In the genomic region with DNA sequence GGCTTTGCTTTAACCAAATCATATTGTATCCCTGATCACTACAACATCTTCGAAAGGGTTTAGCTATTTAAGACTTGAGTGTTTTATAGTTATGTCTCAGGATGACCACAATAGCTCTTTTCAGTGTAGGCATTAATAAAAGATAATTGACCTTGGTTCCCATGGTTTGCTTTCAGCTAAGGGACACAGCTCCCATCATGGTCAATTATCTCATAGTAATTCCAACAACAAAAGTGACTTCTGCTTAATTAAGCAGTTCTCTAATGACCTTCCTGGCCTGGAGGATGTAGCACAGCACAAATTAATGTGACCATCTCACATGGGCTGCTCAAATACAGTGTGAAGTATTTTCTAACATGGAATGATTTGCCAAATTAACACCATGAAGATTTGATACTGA, we compare ENCODE assay signal across 21 mouse cellular contexts.
"Had no signal": no experiment of that assay in that cellular context is flagged by ENCODE, and none has a peak within 500 bp of the region (broad histone marks: within the 10 kb centered on the region; RNA-seq: fewer than 3 reads in every experiment).

No protein-coding gene starts in this region.

- ATAC-seq: inflammation-experienced regulatory T-cells, adult 6 months; intestine, embryonic 16.5 days had no signal

- DNase-seq: kidney, adult 18-20 months; kidney, adult 9 months; kidney, postnatal 14 days; layer of hippocampus, adult 9-11 months; liver, embryonic 13.5 days; lung, adult 2 months; lung, postnatal 14 days; lung, postnatal 4 days; midbrain, embryonic 14.5 days; right cerebral cortex, adult 18-20 months; right cerebral cortex, postnatal 14 days; right cerebral cortex, postnatal 4 days; thymus, adult 2 months; thymus, postnatal 14 days; thymus, postnatal 4 days had no signal

- H3K27ac ChIP-seq: layer of hippocampus, adult 2 months; liver, embryonic 13.5 days; stomach, postnatal 0 days had no signal

- H3K27me3 ChIP-seq: liver, embryonic 13.5 days had no signal

- H3K36me3 ChIP-seq: liver, embryonic 13.5 days had no signal

- H3K9me3 ChIP-seq: liver, embryonic 13.5 days had no signal

- H3K9ac ChIP-seq: liver, embryonic 13.5 days had no signal

- H3K4me2 ChIP-seq: liver, embryonic 13.5 days; midbrain, embryonic 11.5 days had no signal

- H3K4me1 ChIP-seq: liver, embryonic 13.5 days had no signal

- H3K4me3 ChIP-seq: layer of hippocampus, adult 2 months; liver, embryonic 13.5 days; myocyte had no signal
